Mouse (Mus musculus) inflammation-experienced regulatory T-cells (primary cell): ENCODE data around the gene Ensa. TPM values are rescaled to one million over a fixed set of nuclear protein-coding genes. Genes with fewer than 3 reads are reported as not detected.

Experiments
- polyA plus RNA-seq, 2 experiments: library from polyadenylated mRNA; unstranded; fragments of 100-300 nt; shearing (Covaris generic); gene quantifications; one replicate each; pipeline ENCODE4 v1.2.1; 2017

Ensa gene
- polyA plus RNA-seq, result 10 to 100 TPM; 78.8 to 82.8 TPM

GRCm38 (mm10) chr3:95624628-95625503 is at the start of gene Ensa:
Ensa (plus strand) TSS chr3:95624993.

GRCm38 (mm10) chr3:95588604-95589086 is 36.1 kb upstream of the Ensa start, which contains the start of gene Golph3l:
Golph3l (plus strand) TSS chr3:95588934.

GRCm38 (mm10) chr3:95658236-95658867 is 33.6 kb downstream of the Ensa start, which contains the start of gene Mcl1:
Mcl1 (plus strand) TSS chr3:95658788.

Other genes with a start within 250 kb of the Ensa start
- gene 4930558C23Rik, start 222.2 kb upstream of the Ensa start, polyA plus RNA-seq, result under 1 TPM in 1 of 2 experiments, not detected in 1; 0.80 TPM
- 10 to 100 TPM; 47.2 to 50.7 TPM for gene Arnt, start 190.6 kb upstream of the Ensa start, polyA plus RNA-seq
- gene Ctsk, start 125.7 kb upstream of the Ensa start, polyA plus RNA-seq, result under 1 TPM in 1 of 2 experiments, not detected in 1; 0.37 TPM
- gene Ctss, start 98.2 kb upstream of the Ensa start, polyA plus RNA-seq, result 100 to 1,000 TPM; 290 to 395 TPM
- gene Hormad1, start 65.3 kb upstream of the Ensa start, polyA plus RNA-seq, result under 1 TPM in 1 of 2 experiments, not detected in 1; 0.40 TPM
- 10 to 100 TPM; 36.6 to 42.9 TPM for gene Golph3l, start 36.1 kb upstream of the Ensa start, polyA plus RNA-seq
- 100 to 1,000 TPM; 462 to 507 TPM for gene Mcl1, start 33.8 kb downstream of the Ensa start, polyA plus RNA-seq
- 10 to 100 TPM; 10.7 to 17.7 TPM for gene Adamtsl4, start 62.9 kb downstream of the Ensa start, polyA plus RNA-seq
- gene Ecm1, start 114.6 kb downstream of the Ensa start, polyA plus RNA-seq, result 100 to 1,000 TPM; 147 to 151 TPM
- gene Tars2, start 135.2 kb downstream of the Ensa start, polyA plus RNA-seq, result 10 to 100 TPM; 76.4 to 81.3 TPM
- 10 to 100 TPM; 27.2 to 27.6 TPM for gene Rprd2, start 193.9 kb downstream of the Ensa start, polyA plus RNA-seq
- 10 to 100 TPM; 57.4 to 73.7 TPM for gene Prpf3, start 230.9 kb downstream of the Ensa start, polyA plus RNA-seq
- 100 to 1,000 TPM; 201 to 205 TPM for gene Mrps21, start 246.5 kb downstream of the Ensa start, polyA plus RNA-seq